Mouse (Mus musculus): ENCODE measurements around the gene Twf1. TPM values are rescaled to one million over a fixed set of nuclear protein-coding genes. Genes with fewer than 3 reads are reported as not detected.

Twf1 gene
- total RNA-seq, 1 experiment from 2014 or later, result 54.7 TPM

DNA sequence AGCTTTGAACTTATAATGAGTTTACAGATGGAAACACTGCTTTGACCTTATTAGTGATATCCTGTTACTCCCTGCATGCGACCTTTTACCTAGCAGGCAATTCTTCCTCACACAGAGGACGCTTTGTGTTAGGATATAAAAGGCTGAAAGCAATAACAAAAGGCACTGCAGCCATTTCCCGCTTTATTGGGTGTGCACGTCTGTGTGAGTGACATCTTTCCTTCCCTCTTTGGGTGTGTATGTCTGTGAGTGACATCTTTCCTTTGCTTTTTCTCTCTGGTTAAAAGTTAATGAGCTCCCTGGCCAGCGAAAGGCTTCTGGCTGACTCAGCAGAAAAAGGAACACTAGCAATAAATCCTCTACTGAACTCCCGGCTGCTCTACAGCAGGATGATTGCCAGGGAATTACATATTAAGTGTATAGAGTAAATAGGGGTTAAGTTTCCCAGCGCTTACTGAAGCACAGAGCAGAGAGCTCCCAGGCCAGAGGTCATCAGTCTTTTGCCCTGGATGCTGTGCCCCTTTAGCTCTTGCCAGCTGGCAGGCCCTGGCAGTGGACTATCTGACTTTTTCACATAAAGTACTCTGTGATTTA lies 7.6 kb downstream of the Twf1 start:
- no peak for ATAC-seq (replicated peaks; ENCODE audit: insufficient number of reproducible peaks, low FRiP score, low TSS enrichment, poor library complexity, severe bottlenecking)

- no peak for ATAC-seq (replicated peaks; ENCODE audit: insufficient number of reproducible peaks, low FRiP score, low TSS enrichment, poor library complexity, severe bottlenecking)
Measured at GRCm38 (mm10) chr15:94574566-94575268, 15.0 kb downstream of the Twf1 start.

- no peak for ATAC-seq (replicated peaks; ENCODE audit: insufficient number of reproducible peaks, low FRiP score, low TSS enrichment, poor library complexity, severe bottlenecking)
Measured at GRCm38 (mm10) chr15:94572746-94573145, 16.9 kb downstream of the Twf1 start.

DNA sequence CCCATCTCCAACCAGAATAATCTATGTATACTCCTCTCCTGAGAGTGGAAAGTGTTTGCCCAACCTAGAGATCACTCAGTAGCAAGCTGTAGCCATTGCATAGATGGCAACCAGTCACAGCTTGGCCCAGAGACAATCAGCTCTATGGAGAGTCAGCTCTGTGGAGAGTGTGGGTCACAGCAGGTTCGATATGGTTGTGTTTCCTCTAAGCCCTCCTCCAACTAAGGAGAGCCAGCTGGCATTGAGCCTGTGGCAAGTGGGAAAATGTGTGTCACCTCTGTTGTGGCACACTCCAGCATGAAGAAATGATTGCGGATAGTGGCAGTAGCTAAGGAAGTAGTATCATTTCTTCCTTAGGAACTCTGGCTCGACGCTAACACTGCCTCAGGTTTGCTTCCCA lies 18.2 kb downstream of the Twf1 start:
- no peak for ATAC-seq (replicated peaks; ENCODE audit: insufficient number of reproducible peaks, low FRiP score, low TSS enrichment, poor library complexity, severe bottlenecking)

- ATAC-seq (replicated peaks; ENCODE audit: insufficient number of reproducible peaks, low FRiP score, low TSS enrichment, poor library complexity, severe bottlenecking), result no peak
Measured at GRCm38 (mm10) chr15:94568496-94569182, 21.1 kb downstream of the Twf1 start.

GRCm38 (mm10) chr15:94565854-94566253 lies 23.8 kb downstream of the Twf1 start:
- peak; percentile 93 for ATAC-seq (replicated peaks; ENCODE audit: insufficient number of reproducible peaks, low FRiP score, low TSS enrichment, poor library complexity, severe bottlenecking)

DNA sequence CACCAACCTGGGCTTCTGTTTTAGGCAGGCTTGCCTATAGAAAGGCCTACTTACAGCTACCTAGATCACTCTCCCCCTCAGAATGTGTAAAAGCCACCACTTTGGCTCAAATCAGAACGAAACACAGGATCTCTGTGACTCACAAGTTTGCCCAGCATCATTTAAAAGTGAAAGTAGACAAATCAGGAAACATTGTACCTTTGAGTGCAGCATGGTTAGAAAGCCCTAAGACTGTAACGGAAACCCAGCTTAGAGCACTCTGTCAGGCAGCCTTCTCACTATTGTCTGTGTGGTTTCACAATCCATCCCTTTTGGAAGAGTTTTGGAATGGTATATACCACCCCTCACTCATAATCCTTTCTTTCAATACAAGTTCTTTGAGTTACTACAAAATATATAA lies 24.8 kb downstream of the Twf1 start:
- no peak for ATAC-seq (replicated peaks; ENCODE audit: insufficient number of reproducible peaks, low FRiP score, low TSS enrichment, poor library complexity, severe bottlenecking)

GRCm38 (mm10) chr15:94558895-94559656 lies 30.6 kb downstream of the Twf1 start:
- ATAC-seq (replicated peaks; ENCODE audit: insufficient number of reproducible peaks, low FRiP score, low TSS enrichment, poor library complexity, severe bottlenecking), result no peak

- peak; percentile 96 for ATAC-seq (replicated peaks; ENCODE audit: insufficient number of reproducible peaks, low FRiP score, low TSS enrichment, poor library complexity, severe bottlenecking)
Measured at GRCm38 (mm10) chr15:94557442-94557841, 32.2 kb downstream of the Twf1 start.

- ATAC-seq (replicated peaks; ENCODE audit: insufficient number of reproducible peaks, low FRiP score, low TSS enrichment, poor library complexity, severe bottlenecking), result no peak
Measured at GRCm38 (mm10) chr15:94553536-94553935, 36.2 kb downstream of the Twf1 start.

DNA sequence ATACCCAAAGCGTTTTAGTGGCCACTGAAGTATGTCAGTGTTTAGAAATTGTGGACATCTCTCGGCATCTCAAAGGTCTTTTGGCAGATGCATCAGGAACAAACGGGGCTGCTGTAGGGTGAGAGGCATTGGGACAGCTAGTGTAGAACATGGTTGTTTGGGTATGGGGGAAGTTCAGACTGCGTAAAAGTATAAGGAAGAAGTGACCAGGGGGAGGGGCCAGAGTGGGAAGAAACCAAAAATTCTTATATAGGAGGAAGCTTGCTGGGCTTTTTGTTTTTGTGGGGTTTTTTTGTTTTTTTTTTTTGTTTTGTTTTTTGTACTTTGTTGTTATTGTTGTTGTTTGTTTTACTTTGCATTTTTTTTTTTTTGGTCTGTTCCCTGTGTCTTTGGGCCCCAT lies 44.8 kb downstream of the Twf1 start:
- 0 out of 2 replicates have a peak, but pooled peaks have one; percentile 13 for ATAC-seq (replicated peaks; ENCODE audit: insufficient number of reproducible peaks, low FRiP score, low TSS enrichment, poor library complexity, severe bottlenecking)

- ATAC-seq (replicated peaks; ENCODE audit: insufficient number of reproducible peaks, low FRiP score, low TSS enrichment, poor library complexity, severe bottlenecking), result no peak
Measured at GRCm38 (mm10) chr15:94544052-94544636, 45.5 kb downstream of the Twf1 start.

GRCm38 (mm10) chr15:94543409-94544051 lies 46.2 kb downstream of the Twf1 start, which contains the start of the genes Pus7l and Irak4:
Gene Pus7l (minus strand): TSS chr15:94543547.
Gene Irak4 (plus strand): TSS chr15:94543643.
- ATAC-seq (replicated peaks; ENCODE audit: insufficient number of reproducible peaks, low FRiP score, low TSS enrichment, poor library complexity, severe bottlenecking), result peak; percentile 91

GRCm38 (mm10) chr15:94542567-94543408 lies 46.9 kb downstream of the Twf1 start:
- peak; percentile 59 for ATAC-seq (replicated peaks; ENCODE audit: insufficient number of reproducible peaks, low FRiP score, low TSS enrichment, poor library complexity, severe bottlenecking)

- no peak for ATAC-seq (replicated peaks; ENCODE audit: insufficient number of reproducible peaks, low FRiP score, low TSS enrichment, poor library complexity, severe bottlenecking)
Measured at GRCm38 (mm10) chr15:94539296-94539695, 50.4 kb downstream of the Twf1 start.

- no peak for ATAC-seq (replicated peaks; ENCODE audit: insufficient number of reproducible peaks, low FRiP score, low TSS enrichment, poor library complexity, severe bottlenecking)
Measured at GRCm38 (mm10) chr15:94535521-94535920, 54.2 kb downstream of the Twf1 start.

DNA sequence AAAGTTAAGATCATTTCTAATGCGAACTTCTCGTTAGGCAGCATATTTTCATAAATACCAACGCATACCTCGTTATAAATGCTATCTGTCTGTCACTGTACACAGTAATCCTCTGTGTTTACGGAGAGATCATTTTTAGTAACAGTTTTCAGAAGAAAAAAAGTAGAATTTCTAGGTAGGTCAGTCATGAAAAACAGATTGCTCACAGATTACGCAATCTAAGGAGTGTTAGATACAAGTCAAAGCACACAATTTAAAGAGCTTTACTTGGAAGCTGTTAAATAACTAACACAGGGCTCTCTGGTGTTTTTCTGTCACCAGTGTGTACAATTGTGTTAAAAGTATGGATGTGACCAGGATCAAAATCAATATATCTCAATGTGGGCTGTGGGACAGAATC lies 56.7 kb downstream of the Twf1 start:
- no peak for ATAC-seq (replicated peaks; ENCODE audit: insufficient number of reproducible peaks, low FRiP score, low TSS enrichment, poor library complexity, severe bottlenecking)
